Mouse (Mus musculus) kidney, adult 2 months (tissue): Measurements from ENCODE around the gene Clip2. TPM values are rescaled to one million over a fixed set of nuclear protein-coding genes. Genes with fewer than 3 reads are reported as not detected.
A peak's percentile ranks its signal among the peaks of the same experiment; 100 is the strongest.

ENCODE experiments used
- DNase-seq: peaks from one replicate; pipeline ENCODE4 v3.0.0; 2021
- H3K27ac ChIP-seq: fragments of 200-500 bp; 2 replicates; pipeline ENCODE4 v1.5.1; 2012; ENCODE audit warnings: low read depth, low read length, control low read depth, inconsistent platforms; ENCODE audit not compliant: insufficient read depth
- H3K27me3 ChIP-seq: fragments of 200-500 bp; replicated peaks from 2 replicates; pipeline ENCODE4 v1.6.1; 2012; ENCODE audit warnings: mild to moderate bottlenecking, moderate library complexity, low read length, inconsistent platforms; ENCODE audit not compliant: control insufficient read depth, insufficient read depth
- H3K36me3 ChIP-seq: fragments of 200-500 bp; 2 replicates; pipeline ENCODE4 v1.6.1; 2012; ENCODE audit warnings: mild to moderate bottlenecking, moderate library complexity, low read length, inconsistent platforms; ENCODE audit not compliant: control insufficient read depth, insufficient read depth
- H3K4me1 ChIP-seq: fragments of 200-500 bp; 2 replicates; pipeline ENCODE4 v1.6.1; 2011; ENCODE audit warnings: low read length; ENCODE audit not compliant: control insufficient read depth, insufficient read depth
- H3K4me3 ChIP-seq: fragments of 200-500 bp; 2 replicates; pipeline ENCODE4 v1.5.1; 2011; ENCODE audit warnings: mild to moderate bottlenecking, low read depth, low read length, control low read depth; ENCODE audit not compliant: insufficient read depth
- CTCF ChIP-seq: fragments of 200-500 bp; conservative IDR thresholded peaks from 2 replicates; pipeline ENCODE4 v1.5.1; 2011; ENCODE audit warnings: low read depth, mild to moderate bottlenecking, control low read depth, low read length, moderate library complexity, mixed read lengths; ENCODE audit not compliant: insufficient read depth, insufficient read length
- POLR2A ChIP-seq: fragments of 200-500 bp; IDR thresholded peaks from one replicate; pipeline ENCODE4 v1.6.1; 2011; ENCODE audit warnings: low read depth, low read length, control low read depth
- WGBS: fragments of 180-500 bp; shearing (Covaris S2); methylation state at CpG from one replicate; pipeline ENCODE4 v1.1.7; 2018; 5-methylcytosine and 5-hydroxymethylcytosine counted together
- polyA plus RNA-seq: library from polyadenylated mRNA; depleted of rRNA; stranded (reverse); fragments of >200 nt; gene quantifications from 2 replicates; pipeline ENCODE4 v1.2.3, GENCODE M21; 2012; rRNA removed

Gene Clip2
- polyA plus RNA-seq, result 22.4 and 25.2 TPM in 2 replicates

- TF ChIP-seq POLR2A, result no peak
- no peak; the same call in 1 of the 2 replicates for TF ChIP-seq CTCF
- Histone ChIP-seq H3K36me3 (no peaks in the 10 kb centered on the region), H3K4me3 (peak within 1 kb of the TSS; percentile 72), H3K27me3 (no peaks in the 10 kb centered on the region), H3K4me1 (peaks cover 39% of the 10 kb centered on the region), H3K27ac (peak within 1 kb of the TSS; percentile 80)
- DNase-seq, result peak; percentile 99
- WGBS, result 3% methylated on average over 59 of the region's 61 CpGs
Measured at GRCm38 (mm10) chr5:134552110-134552972, at the start of gene Clip2. TSS of gene Clip2 (minus strand) at chr5:134552434.

GRCm38 (mm10) chr5:134597711-134598110 is 45.5 kb upstream of the Clip2 start:
- H3K4me3 ChIP-seq, result no peak overlapping the region
- H3K27ac ChIP-seq, result no peak overlapping the region
- no peaks in the 10 kb centered on the region for H3K27me3 ChIP-seq
- WGBS, result 84% methylated on average over 10 of the region's 10 CpGs
- no peak for TF ChIP-seq CTCF
- no peak for TF ChIP-seq POLR2A
- H3K4me1 ChIP-seq, result no peaks in the 10 kb centered on the region
- no peak for DNase-seq
- no peaks in the 10 kb centered on the region for H3K36me3 ChIP-seq

- WGBS, result 89% methylated on average over 9 of the region's 9 CpGs
- no peaks in the 10 kb centered on the region for H3K4me1 ChIP-seq
- TF ChIP-seq POLR2A (no peak), CTCF (no peak)
- H3K36me3 ChIP-seq, result no peaks in the 10 kb centered on the region
- no peaks in the 10 kb centered on the region for H3K27me3 ChIP-seq
- H3K27ac ChIP-seq, result no peak overlapping the region
- H3K4me3 ChIP-seq, result no peak overlapping the region
- no peak for DNase-seq
Measured at GRCm38 (mm10) chr5:134593093-134593492, 40.9 kb upstream of the Clip2 start.

GRCm38 (mm10) chr5:134592026-134592581 is 39.9 kb upstream of the Clip2 start:
- Histone ChIP-seq H3K27ac (no peak overlapping the region), H3K36me3 (no peaks in the 10 kb centered on the region), H3K27me3 (no peaks in the 10 kb centered on the region), H3K4me1 (no peaks in the 10 kb centered on the region), H3K4me3 (no peak overlapping the region)
- peak; percentile 70 for DNase-seq
- no peak for TF ChIP-seq CTCF
- 74% methylated on average over 11 of the region's 11 CpGs for WGBS

- TF ChIP-seq CTCF (no peak), POLR2A (no peak)
- DNase-seq, result no peak
- no peaks in the 10 kb centered on the region for H3K4me1 ChIP-seq
- H3K27me3 ChIP-seq, result no peaks in the 10 kb centered on the region
- H3K36me3 ChIP-seq, result no peaks in the 10 kb centered on the region
- no peak overlapping the region for H3K4me3 ChIP-seq
- no peak overlapping the region for H3K27ac ChIP-seq
- WGBS, result 82% methylated on average over 3 of the region's 3 CpGs
Measured at GRCm38 (mm10) chr5:134589900-134590299, 37.7 kb upstream of the Clip2 start.

- WGBS, result 86% methylated on average over 5 of the region's 5 CpGs
- TF ChIP-seq CTCF (no peak), POLR2A (no peak)
Measured at GRCm38 (mm10) chr5:134584798-134585197, 32.6 kb upstream of the Clip2 start.

GRCm38 (mm10) chr5:134583884-134584213 is 31.6 kb upstream of the Clip2 start:
- Histone ChIP-seq H3K36me3 (no peaks in the 10 kb centered on the region), H3K27me3 (no peaks in the 10 kb centered on the region), H3K4me3 (no peak overlapping the region), H3K4me1 (peaks cover 4% of the 10 kb centered on the region; the same call in 1 of the 2 replicates), H3K27ac (no peak overlapping the region)
- WGBS, result 48% methylated on average over 3 of the region's 3 CpGs
- no peak for DNase-seq
- TF ChIP-seq CTCF (no peak), POLR2A (no peak)

More at GRCm38 (mm10) chr5:134584798-134585197, 32.6 kb upstream of the Clip2 start:
- Histone ChIP-seq H3K36me3 (no peaks in the 10 kb centered on the region), H3K4me3 (no peak overlapping the region), H3K27ac (no peak overlapping the region), H3K4me1 (peaks cover 4% of the 10 kb centered on the region; the same call in 1 of the 2 replicates), H3K27me3 (no peaks in the 10 kb centered on the region)
- no peak for DNase-seq
